Mouse (Mus musculus) ES-E14 (cell line): ENCODE data around the gene Eif4b.

Experiments used
- CHD2 ChIP-seq: IDR thresholded peaks from 2 replicates; pipeline ENCODE4 v1.6.1; 2014; ENCODE audit warnings: mild to moderate bottlenecking, low read depth, low read length, inconsistent platforms
- HCFC1 ChIP-seq: IDR thresholded peaks from 2 replicates; pipeline ENCODE4 v1.6.1; 2012; ENCODE audit warnings: low read length, inconsistent platforms, borderline replicate concordance; ENCODE audit not compliant: insufficient read depth
- MAFK ChIP-seq: IDR thresholded peaks from 2 replicates; pipeline ENCODE4 v1.6.1; 2014; ENCODE audit warnings: mild to moderate bottlenecking, low read depth, low read length, inconsistent platforms; ENCODE audit not compliant: insufficient read depth
- ZC3H11A ChIP-seq: IDR thresholded peaks from 2 replicates; pipeline ENCODE4 v1.6.1; 2012; ENCODE audit warnings: low read depth, mild to moderate bottlenecking, inconsistent platforms, low read length, borderline replicate concordance
- ZNF384 ChIP-seq: IDR thresholded peaks from 2 replicates; pipeline ENCODE4 v1.6.1; 2012; ENCODE audit warnings: low read depth, low read length, inconsistent platforms

- TF ChIP-seq ZC3H11A (no peak), MAFK (0 out of 2 replicates have a peak, but pooled peaks have one; percentile 27), CHD2 (no peak), ZNF384 (no peak), HCFC1 (no peak)
Measured at GRCm38 (mm10) chr15:102108651-102109525, 35.3 kb downstream of the Eif4b start.
